Mouse (Mus musculus): Measurements from ENCODE around the gene Nav2.

DNA sequence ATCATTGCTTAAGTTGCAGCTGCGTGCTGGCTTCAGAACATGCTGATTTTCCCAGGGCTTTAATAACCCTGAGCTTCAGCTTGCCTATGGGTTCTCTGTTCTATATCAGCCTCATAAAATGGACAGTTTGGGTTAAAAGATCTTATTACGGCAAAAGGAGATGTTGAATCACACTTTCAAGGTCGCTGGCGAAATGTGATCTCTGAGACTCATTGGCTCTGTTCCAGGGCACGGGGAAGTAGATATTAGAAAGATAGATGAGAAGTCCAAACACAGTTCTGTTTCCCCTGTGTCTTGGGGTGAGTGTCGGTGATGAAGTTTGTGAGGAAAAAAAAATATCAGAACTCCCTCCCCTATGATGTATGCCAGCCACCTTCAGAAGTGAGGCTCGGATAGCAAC is 98.4 kb downstream of the Nav2 start:
- TF ChIP-seq POLR2A (IDR thresholded peaks at IDR 0.05; ENCODE audit: control insufficient read depth, extremely low read depth, insufficient read depth, low read length, poor library complexity) (no peak), CTCF (IDR thresholded peaks at IDR 0.05; ENCODE audit: borderline replicate concordance, control insufficient read depth, extremely low read depth, insufficient read depth, low read length, poor library complexity) (no peak)
